Mouse (Mus musculus) inflammation-experienced regulatory T-cells, adult 6 months (primary cell): ENCODE measurements around the gene Dock10. TPM values are rescaled to one million over a fixed set of nuclear protein-coding genes. Genes with fewer than 3 reads are reported as not detected.
"Not testable (repeated sequence)": the region's sequence is repeated elsewhere in the genome, so short reads cannot be mapped to it uniquely, and the experiment has no call there.

Source experiments
- ATAC-seq: one replicate; pipeline ENCODE4 v1.8.0; 2017
- polyA plus RNA-seq, 3 experiments: library from polyadenylated mRNA; unstranded; fragments of 100-300 nt; shearing (Covaris generic); gene quantifications; one replicate each; pipeline ENCODE4 v1.2.1; 2017

Dock10 gene
- polyA plus RNA-seq, result 100 to 1,000 TPM; 102 to 143 (median 138) TPM

DNA sequence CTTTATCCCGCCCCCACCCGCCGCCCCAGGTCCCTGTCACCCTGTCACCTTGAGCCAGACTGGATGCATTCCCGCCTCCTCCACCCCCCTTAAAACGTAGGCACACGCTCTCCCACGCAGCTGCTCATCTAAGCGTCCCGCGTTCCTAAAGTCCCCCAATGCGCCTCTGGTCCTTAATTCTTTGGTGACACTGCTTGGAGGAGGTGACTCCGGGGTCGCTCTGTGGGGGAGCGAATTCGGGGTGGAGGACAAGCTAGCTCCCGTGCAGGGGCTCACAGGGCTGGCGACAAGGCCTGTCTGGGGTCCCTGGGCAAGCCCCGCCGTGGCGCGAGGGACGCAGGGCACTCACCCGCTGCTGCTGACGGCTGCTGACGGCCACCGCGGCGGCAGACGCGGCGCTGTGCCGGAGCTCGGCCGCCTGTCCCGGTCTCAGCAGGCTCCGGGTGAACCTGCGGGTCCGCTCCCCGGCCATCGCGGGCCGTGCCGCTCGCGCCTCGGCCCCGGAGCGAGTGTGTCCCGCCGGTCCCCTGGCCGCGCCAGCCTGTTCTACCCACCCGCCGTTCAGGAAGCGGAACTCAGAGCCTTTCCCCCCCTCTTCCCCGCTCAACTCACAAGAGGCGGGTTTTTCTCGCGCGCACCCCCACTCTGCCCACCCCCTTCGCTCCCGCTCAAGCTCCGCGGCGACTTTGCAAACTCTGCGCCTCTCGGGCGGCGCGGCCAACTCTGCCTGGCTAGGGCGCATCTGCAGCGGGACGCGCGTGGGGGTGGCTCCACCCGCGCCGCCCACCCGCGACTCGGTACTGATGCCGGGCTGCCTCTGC lies at the start of gene Dock10:
Gene Dock10, minus strand, starts transcription at position 551 of the 821 bp plus-strand sequence.
- ATAC-seq, result peak; percentile 53

DNA sequence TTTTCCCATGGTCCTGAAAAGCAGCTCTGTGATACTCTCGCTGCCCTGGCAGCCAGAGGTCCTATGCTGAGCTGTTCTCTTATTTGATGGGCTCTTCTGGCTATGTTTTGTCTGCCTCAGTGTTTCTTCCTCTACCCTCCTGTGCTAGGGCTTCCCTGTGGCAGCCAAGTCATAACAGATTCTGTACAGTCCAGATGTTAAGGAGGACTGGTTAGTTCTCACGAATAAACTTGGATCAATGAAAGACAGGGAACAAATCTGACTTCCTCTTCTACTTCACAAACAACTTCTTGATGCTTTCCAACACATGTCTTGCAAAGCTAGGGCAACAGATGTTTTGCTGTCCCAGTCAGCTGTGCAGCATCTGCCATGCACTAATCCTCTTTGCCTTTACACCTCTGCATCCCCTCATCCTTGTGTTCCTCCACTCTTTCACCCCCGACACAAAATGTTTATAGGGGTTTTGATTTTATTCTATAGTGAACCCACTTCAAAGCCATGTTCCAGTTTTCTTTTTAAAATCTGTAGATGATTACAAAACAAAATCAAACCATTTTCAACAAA lies 48.6 kb upstream of the Dock10 start:
- no peak for ATAC-seq

DNA sequence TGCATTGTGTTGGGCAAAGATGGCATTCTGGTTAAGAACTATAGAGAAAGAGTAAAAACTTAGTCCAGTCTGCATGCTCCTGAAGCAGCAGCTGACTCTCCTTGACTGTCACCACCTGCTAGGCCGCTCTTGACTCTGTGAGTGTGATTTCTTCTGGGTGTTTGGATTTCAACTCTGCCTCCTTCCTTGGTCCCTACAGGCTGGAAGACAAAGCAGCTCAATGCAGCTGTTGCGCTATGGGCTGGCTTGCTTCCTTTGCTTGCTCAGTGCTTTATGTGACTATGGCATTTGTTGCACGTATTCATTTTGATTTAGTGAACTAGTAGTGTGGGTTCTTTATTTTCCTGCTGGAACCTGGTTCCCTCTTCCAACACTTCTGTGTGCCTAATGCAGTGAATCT lies 43.7 kb upstream of the Dock10 start:
- no peak for ATAC-seq

- ATAC-seq, result no peak
These were observed 26.9 kb upstream of the Dock10 start for GRCm38 (mm10) chr1:80785066-80785779.

- no peak for ATAC-seq
These were observed 25.8 kb upstream of the Dock10 start for GRCm38 (mm10) chr1:80784155-80784554.

- ATAC-seq, result peak; percentile 98
These were observed 7.2 kb upstream of the Dock10 start for GRCm38 (mm10) chr1:80765504-80765903.

- ATAC-seq, result no peak
These were observed 5.0 kb upstream of the Dock10 start for GRCm38 (mm10) chr1:80763042-80763950.

- ATAC-seq, result no peak
These were observed 464 bp upstream of the Dock10 start for GRCm38 (mm10) chr1:80758798-80759184.

GRCm38 (mm10) chr1:80757650-80757976 lies 714 bp downstream of the Dock10 start:
- ATAC-seq, result no peak

DNA sequence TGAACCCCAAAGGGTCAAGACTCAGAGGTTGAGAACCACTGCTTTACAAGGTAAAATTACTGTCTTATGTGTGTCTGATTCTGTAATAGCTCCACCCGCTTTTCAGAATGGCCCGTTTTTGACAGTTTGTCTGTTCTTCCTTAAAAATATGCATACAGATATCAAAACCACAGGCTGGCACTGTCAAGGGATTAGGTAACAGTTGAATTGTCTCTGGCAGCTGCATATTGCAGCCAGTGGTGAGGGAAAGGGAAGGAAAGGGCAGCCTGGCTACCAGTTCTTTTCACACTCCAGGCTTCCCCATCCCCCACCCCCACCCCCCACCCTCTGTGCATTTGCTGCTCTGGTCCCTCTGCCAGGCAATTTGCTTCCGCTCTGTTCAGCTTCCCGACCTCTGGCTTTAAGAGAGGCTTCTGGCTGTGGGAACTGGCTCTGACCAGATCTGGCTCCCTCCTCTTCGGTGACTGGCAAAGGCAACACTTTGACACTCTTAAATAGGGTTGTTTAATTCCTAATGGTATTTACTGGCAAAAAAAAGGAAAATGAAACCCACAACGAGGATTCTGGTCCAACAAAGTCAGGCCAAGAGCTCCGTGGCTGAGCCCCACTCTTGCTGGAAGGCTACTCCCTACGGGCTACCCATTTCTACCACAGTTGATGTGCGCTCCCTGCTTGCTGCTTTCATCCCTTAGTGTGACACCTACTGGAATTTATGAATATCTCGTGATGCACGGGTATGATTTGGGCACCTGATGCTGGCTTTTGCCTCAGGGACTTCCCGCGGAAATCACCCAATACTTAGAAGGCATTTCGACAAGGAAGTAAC lies 1.3 kb downstream of the Dock10 start:
- ATAC-seq, result peak; percentile 67

- peak; percentile 5 for ATAC-seq
These were observed 2.3 kb downstream of the Dock10 start for GRCm38 (mm10) chr1:80756060-80756439.

DNA sequence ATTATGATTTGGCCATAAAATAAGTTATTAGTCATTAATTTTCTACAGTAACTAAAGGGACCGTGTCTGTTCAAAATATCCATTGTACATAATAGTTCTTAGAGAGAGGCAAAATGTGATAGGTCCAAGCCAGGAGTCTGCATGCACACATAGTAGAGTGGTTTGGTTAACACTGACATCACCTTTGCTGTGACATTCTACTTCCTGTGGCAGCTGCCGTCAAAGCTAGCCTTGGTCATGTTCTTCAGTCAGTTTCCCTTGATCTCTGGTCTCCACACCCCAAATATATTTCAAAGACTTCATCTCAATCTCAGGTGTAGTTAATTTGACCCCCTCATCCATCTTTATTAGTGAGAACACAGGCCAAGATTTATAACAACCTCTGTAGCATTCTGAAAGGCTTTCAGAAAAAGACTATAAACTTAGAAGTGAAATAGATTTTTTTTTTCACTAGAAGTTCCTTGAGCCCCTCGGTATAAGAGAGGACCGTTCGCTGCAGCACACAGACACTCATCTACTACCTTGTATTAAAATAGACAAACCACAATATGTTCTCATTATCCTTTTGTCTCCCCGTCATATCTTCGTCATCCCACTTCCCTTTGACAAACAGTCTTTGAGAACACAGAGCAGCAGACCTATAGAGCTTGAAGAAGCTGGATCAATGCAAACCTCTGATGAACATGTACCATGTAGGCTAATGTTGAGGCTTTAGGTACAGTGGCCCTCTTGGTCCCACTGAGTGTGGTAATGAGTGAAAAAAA lies 2.8 kb downstream of the Dock10 start:
- ATAC-seq, result peak; percentile 55

GRCm38 (mm10) chr1:80749122-80749521 lies 9.2 kb downstream of the Dock10 start:
- not testable (repeated sequence) for ATAC-seq

DNA sequence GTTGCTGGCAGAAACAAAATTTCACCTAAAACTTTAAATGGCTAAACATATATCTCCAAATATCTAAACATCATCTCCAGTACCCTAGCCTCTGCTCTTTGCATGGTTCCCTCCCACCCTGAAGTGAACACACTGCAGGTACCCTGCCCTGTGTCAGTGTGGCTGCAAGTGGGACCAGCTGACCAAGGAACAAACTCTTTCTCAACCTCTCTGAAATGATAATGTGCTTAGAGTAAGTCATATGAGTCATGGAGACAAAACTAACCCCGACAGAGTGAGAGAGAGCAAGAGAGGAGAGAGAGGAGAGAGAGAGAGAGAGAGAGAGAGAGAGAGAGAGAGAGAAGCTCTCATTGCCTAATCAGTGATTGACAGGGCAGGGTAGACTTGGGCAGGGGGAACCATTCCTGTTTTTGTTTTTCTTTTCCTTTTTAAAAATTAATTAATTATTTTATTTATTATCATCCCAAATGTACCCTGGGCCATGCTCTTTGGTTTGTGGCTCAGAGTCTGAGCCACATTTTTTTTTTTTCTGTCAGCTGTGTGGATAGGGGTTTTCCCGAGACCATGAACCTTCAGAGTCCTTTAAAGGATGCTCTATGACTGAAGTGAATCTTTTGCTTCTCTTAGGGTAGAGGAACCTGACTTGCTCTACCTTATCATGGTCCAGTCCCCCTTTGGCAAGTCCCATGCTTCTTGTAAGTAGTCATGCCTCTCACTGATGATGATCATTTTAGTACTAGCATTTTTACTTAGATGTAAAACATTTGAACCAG lies 11.4 kb downstream of the Dock10 start:
- ATAC-seq, result peak; percentile 67

- ATAC-seq, result peak; percentile 77
These were observed 12.1 kb downstream of the Dock10 start for GRCm38 (mm10) chr1:80746195-80746594.

GRCm38 (mm10) chr1:80739472-80739871 lies 18.9 kb downstream of the Dock10 start:
- no peak for ATAC-seq

DNA sequence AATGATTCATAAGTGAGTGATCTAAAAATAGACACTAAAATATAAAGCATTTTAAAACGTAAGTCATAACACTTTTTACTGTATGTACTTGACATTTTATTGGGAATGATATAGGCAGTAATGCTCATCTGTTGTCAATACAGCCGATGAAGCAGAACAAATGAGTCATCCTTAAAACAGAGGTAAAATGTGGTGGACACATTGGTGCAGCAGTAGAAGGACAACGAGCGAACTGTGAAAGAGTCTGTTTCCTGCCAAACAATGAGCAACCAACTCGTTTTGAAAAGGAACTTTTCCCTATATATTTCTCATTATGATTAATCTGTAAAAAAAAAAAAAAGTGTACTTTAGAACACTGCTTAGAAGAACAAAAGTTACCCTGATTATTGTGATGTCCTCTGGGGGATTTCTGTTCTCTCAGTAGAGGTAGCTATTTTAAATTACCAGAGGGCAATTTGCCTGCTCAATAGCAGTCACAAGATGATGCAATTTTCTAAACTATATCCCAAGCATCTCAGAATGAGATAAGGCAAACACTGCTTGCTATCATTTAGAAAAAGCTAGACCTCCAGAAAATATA lies 20.4 kb downstream of the Dock10 start:
- peak; percentile 23 for ATAC-seq

DNA sequence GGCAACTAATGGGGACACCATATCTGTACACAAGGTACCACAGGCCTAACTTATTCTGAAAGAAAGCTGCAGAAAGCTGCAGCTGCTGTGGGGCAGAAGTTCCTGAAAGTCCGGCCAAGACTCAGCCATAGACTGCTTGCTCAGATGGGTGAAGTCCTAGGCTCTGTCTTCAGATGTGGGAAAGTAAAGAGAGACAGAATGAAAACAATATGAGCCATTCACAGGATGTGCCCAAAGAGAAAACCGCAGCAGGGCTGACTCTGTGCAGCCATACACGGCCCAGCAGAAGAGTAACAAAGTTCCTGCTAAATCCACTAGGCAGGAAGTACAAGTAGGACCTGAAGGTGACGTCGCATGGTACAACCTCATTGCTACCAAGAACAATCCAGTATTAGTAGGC lies 27.7 kb downstream of the Dock10 start:
- peak; percentile 77 for ATAC-seq

DNA sequence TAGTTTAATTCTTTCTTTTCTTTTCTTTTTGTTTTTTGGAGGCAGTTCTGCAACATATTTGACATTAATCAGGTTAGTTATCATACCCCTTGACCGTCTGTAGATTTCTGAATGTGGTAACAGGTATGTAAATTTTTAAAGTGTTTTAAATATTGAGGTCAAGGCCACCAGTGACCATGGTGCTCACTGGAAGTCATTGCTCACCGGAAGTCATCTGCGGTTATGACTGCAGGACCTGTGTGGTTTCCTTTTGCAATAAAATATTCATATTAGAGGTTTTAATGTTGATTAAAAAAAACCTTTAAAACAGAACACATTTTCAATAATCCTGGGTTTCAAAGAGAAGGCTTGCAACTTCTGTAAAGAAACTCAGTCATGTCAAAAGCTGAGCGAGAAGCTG lies 28.2 kb downstream of the Dock10 start:
- no peak for ATAC-seq

DNA sequence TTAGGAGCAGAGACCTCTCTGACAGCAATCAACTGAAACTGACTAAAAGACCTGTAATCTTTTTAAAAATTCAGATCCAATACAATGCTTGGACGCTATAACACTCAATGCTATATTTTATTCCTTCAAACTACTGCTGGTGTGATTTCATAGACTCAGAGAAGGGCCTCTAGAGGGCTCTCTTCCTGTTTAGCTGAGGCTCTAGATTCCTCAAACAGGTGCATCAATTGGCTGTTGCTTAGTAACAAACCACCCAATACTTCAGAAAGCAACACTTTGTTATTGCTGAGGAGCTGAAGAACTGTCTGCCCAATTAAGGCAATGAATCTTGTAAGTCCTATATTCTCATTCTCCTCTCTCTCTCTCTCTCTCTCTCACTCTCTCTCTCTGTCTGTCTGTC lies 30.1 kb downstream of the Dock10 start:
- ATAC-seq, result peak; percentile 90
